Mouse (Mus musculus) heart, adult 18-20 months (tissue): ENCODE measurements around the gene Plekha6. TPM values are rescaled to one million over a fixed set of nuclear protein-coding genes. Genes with fewer than 3 reads are reported as not detected.
A peak's percentile ranks its signal among the peaks of the same experiment; 100 is the strongest.

Experiments used
- DNase-seq, 2 experiments: peaks; one replicate each; pipeline ENCODE4 v3.0.0; 2021 to 2022; ENCODE audit warnings: mixed read lengths in 1 of 2
- total RNA-seq, 2 experiments: library from RNA; stranded (reverse); gene quantifications; 2 replicates each; pipeline ENCODE4 v1.2.3; 2021

The Plekha6 gene
- total RNA-seq, 2 experiments from 2014 or later = 40.5 to 47.7 TPM

- DNase-seq = peak in 1 of 2 experiments; percentile 76
Measured at GRCm38 (mm10) chr1:133244668-133245067, 80.7 kb downstream of the Plekha6 start.

DNA sequence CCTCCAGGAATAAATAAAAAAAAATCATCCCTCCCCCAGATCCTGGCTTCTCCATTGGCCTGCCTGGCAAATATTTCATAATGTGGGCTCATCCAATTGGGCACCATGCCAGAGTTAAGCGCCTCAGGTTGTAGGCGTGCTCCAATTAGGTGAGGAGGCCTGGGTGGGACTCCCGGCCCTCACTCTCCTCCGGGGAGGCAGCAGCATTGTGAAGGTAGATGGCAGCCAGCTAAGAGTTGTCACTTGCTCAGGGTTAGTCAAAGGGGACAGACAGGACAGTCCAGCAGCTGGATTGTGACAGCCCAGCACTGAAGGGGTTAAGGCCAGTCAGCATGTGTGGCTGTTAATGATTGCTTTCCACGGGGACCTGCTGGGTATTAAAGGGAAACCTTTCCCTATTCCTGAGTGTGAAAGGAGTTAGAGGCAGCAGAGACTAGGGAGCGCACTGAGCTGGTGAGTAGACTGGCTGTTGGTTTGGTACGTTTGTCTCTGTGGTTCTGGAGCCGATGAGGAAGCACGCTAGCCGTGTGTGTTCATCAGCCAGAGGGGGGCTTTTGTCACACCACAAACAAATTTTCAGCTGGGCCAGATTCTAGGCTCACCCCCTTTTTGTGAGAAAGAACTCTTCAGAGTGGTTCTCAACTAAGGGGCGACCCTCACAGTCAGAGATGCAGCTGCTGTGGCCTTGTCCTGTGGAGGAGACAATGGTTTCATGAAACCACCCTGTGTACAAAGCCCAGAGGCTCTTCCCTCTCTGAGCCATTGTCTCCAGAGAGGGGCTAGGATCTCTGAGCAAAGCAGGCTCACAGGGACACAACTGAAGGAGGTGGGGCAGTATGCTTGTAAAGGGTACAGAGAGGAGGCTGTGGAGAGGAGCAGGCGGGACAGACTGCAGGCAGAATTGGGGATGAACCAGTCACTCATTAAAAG lies 81.9 kb downstream of the Plekha6 start:
- peak in 1 of 2 experiments; percentile 60 for DNase-seq

- DNase-seq = peak in 1 of 2 experiments; percentile 54
Measured at GRCm38 (mm10) chr1:133247189-133247588, 83.2 kb downstream of the Plekha6 start.

DNA sequence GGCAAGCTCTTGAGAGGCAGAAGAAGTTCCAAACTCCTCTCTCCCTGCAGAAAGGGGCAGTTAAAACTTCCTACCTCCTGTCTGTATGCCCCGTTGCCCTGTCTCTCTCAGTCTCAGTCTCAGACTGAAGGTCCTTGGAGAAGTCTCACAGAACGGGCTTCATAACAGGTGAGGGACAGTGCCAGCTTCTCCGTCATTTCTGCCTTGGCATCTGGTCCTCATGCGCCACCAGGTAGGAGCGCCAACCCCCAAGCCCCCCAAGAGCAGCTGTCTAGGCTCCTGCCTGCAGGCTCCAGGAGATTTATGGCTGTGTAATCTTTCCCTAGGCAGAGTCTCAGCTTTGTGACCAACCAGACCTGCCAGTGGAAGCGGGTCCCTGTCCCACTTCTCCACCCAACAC lies 86.8 kb downstream of the Plekha6 start:
- DNase-seq = no peak

DNA sequence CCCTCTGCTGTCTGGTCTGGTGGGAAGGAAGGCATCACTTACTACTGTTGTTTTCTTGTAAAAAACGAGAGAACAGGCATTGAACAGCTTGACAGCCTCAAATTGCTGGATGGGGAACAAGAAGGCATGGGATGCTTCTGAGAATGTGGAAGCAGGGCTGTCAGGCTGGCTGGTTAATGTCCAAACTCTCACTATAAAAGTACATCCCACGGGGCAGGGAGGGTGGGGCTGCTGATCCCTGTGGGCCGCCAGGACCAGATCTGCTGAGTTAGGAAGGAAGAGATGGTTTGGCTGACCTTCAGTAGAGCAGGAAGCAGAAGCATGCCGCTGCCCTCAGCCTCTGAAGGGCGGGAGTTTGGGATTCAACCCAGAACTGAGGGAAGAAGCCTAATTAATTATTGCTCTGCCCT lies 87.6 kb downstream of the Plekha6 start:
- peak; percentile 74 to 83 for DNase-seq

GRCm38 (mm10) chr1:133252251-133252650 lies 88.2 kb downstream of the Plekha6 start:
- peak; percentile 51 to 66 for DNase-seq

DNA sequence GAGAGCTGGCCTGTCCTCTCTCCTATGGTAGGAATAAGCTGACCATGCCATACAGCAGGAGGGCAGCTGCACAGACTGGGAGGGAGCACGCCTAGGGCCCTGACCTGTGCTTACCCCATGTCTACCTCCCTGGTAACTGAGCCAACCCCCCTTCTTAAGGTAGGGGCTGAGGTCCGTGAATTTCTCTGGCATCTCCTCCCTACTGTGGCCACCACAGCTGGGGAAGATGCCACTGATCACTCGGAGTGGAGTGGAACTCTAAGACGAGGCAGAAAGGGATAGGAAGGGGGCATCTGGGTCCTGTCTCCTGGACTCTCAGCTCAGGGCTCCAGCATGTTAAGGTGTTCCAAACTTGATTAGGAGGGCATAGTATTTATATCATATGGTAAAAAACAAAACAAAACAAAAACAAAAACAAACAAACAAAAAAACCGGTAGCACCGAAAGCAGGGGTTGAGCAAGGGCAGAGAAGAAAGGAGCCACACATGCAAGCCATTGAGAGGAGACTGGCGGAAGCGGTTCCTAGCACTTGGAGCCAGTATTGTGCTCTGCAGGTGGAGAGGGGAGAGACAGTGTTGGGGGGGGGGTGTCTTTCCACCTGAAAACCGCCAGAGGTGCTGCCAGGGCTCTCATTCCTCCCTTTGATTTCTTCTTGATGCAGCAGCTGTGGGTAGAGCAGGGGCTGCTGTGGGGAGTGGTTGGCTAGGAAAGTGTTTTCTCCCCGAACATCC lies 89.0 kb downstream of the Plekha6 start:
- DNase-seq = no peak

GRCm38 (mm10) chr1:133253532-133253866 lies 89.5 kb downstream of the Plekha6 start:
- peak; percentile 60 to 66 for DNase-seq

DNA sequence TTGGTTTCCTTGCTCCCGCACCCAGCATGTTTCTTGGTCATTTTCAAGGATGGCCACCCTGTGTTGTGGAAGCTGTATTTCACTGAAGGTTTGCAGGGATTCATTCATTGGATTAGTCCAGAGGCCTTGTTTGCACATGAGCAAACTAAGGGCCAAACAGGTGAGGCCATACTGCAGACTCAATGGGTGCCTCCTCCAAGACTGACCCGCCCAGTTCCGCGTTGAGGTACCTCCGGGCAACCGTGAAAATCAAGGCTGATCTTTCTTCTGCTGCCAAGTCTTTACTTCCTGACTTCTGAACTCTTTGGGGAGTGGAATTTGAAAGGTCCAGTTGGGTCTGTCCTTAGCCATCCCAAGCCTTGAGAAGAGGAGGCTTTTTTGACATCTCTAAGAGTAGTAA lies 90.2 kb downstream of the Plekha6 start:
- DNase-seq = no peak

DNA sequence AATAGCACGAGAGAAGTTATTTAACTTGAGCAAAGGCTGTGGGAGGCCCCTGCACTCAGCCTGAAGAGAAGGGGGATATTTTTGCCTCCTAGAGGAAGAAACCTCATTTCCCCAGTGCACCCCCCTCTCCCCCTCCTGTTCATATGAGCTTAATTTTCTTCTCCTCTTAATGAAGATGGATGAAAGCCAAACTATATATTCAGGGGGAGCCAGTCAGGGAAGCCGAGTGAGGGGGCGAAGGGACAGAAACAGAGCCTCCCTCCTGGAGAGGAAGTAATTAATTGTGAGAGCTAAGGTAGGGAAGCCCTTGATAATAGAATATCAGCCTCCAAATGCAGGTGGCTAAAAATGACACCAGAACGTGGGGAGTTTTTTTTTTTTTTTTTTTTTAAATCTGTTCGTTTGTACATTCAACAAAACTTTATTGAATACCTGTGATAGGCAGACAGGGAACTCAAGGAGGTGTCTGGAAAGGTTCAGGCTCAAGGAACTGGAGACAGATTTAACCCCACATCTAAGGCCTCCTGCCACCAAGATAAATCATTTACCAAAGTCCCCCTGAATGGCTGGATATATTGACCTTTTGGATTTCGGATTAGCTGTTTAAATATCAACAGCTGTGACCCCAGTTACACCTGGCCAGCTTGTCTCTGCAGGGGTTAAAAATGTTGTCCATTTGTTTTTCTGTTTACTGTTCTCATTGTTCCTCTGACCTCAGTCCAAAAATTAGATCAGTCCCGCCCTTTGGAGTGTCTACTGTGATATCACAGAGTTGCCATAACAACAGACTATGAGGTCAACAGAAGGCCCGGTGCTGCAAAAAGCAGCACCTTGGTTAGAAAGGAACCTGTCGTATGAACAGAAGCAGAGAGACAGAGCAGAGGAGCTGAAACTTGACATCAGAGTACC lies 91.1 kb downstream of the Plekha6 start:
- peak in 1 of 2 experiments; percentile 56 for DNase-seq

GRCm38 (mm10) chr1:133255776-133256175 lies 91.8 kb downstream of the Plekha6 start:
- DNase-seq = peak in 1 of 2 experiments; percentile 42

GRCm38 (mm10) chr1:133256347-133256746 lies 92.3 kb downstream of the Plekha6 start:
- DNase-seq = peak in 1 of 2 experiments; percentile 46

DNA sequence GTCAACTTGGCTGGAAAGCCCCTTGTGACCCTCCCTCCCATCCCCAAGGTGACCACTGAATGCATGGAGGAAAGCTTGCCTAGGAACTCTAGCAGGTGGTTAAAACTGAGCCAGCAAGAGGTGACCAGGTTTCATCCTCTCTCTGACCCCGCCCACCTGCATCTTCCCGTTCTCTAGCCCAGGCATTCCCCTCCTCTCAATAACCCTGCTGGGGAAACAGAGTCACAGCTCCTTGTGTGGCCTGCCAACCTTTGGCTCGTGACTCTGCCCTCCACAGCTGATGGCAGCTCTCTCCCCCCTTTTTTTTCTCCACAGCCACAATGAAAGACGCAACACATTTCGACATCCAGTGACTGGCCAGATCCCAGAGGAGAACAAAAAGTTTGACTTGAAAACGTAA lies 94.7 kb downstream of the Plekha6 start:
- no peak for DNase-seq

GRCm38 (mm10) chr1:133262628-133263027 lies 98.6 kb downstream of the Plekha6 start:
- no peak for DNase-seq

- peak in 1 of 2 experiments; percentile 40 for DNase-seq
Measured at GRCm38 (mm10) chr1:133263134-133263533, 99.1 kb downstream of the Plekha6 start.

DNA sequence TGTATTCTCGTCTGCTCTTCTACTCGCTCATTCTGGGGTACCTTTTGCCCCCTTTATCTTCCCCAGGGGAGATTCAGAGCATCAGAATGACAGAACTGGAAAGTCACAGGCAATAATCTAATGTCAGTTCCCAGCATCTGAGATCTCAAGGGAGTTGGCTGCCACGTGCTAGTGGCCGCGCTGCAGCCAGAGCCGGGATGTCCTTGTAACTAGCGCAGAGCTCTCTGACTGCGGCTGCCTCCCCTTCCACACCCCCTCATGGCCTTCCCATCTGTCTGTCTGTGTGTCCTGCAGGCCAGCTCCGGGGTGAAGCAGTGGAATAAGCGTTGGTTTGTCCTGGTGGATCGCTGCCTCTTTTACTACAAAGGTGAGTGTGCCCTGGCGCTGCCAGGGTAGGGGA lies 100.4 kb downstream of the Plekha6 start:
- DNase-seq = peak; percentile 48 to 65

- DNase-seq = no peak
Measured at GRCm38 (mm10) chr1:133265114-133265766, 101.2 kb downstream of the Plekha6 start.

DNA sequence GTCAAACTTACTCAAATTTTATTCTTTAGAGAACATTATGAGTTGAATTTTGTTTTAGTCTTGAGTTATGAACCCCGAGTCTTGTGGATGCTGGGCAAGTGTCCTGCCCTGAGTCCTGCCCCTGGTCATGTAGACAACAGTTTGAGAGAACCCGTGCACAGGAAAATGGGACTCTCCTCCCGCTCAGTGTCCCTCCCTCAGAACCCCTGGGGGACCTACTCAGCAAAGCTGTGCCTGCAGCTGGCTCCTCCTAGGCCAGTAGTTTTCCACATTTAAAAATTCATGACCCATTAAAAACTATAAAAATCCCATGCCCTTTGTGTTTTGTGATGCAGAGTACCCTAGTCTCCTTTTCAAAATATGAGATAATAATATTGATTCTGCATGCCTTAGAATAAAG lies 103.1 kb downstream of the Plekha6 start:
- peak; percentile 49 to 69 for DNase-seq

- DNase-seq = peak; percentile 28 to 41
Measured at GRCm38 (mm10) chr1:133267813-133268492, 103.9 kb downstream of the Plekha6 start.

- no peak for DNase-seq
Measured at GRCm38 (mm10) chr1:133268503-133268902, 104.5 kb downstream of the Plekha6 start.

GRCm38 (mm10) chr1:133270336-133270735 lies 106.3 kb downstream of the Plekha6 start:
- DNase-seq = no peak
